ENCODE assay signal across 14 mouse cellular contexts in genomic region chr7:118401949-118402348, GRCm38 (mm10). TPM values are rescaled to one million over a fixed set of nuclear protein-coding genes. Genes with fewer than 3 reads are reported as not detected.
DNase-seq lines count a peak whose midpoint lies in the region; ATAC-seq lines count a peak whose summit lies in the region.
"Had no signal": no experiment of that assay in that cellular context is flagged by ENCODE, and none has a peak within 500 bp of the region (broad histone marks: within the 10 kb centered on the region; RNA-seq: fewer than 3 reads in every experiment).

No protein-coding gene starts in this region.

- no peak overlapping the region for H3K4me2 ChIP-seq in embryonic facial prominence, embryonic 12.5 days (replicated peaks)
- H3K4me2 ChIP-seq in hindbrain, embryonic 15.5 days, result no peak overlapping the region

- 54% methylated on average over 5 of the region's 5 CpGs for WGBS in embryonic facial prominence, embryonic 12.5 days
- 46% methylated on average over 5 of the region's 5 CpGs for WGBS in hindbrain, embryonic 15.5 days

- H3K9ac ChIP-seq in embryonic facial prominence, embryonic 12.5 days, result no peak overlapping the region
- H3K9ac ChIP-seq in hindbrain, embryonic 15.5 days, result no peak overlapping the region

- H3K27ac ChIP-seq in embryonic facial prominence, embryonic 12.5 days, result 0 out of 2 replicates have a peak overlapping the region, but pooled peaks have one; percentile 54
- H3K27ac ChIP-seq in hindbrain, embryonic 15.5 days (replicated peaks), result peak overlapping the region; percentile 13; the same call in 1 of the 2 replicates
- H3K27ac ChIP-seq: macrophage; stomach, postnatal 0 days had no signal

- no peak overlapping the region for H3K4me3 ChIP-seq in embryonic facial prominence, embryonic 12.5 days
- no peak overlapping the region for H3K4me3 ChIP-seq in hindbrain, embryonic 15.5 days
- H3K4me3 ChIP-seq: myocyte had no signal

- intact Hi-C loops in gastrocnemius, postnatal 36 days (cut with DNase I), result no loop called here

- peak; percentile 2 for DNase-seq in gastrocnemius, adult 18-20 months (ENCODE audit: low spot score)
- no peak for DNase-seq in gastrocnemius, postnatal 36 days
- DNase-seq in A20 (ENCODE audit: low read depth, low spot score), result peak; percentile 44
- no peak for DNase-seq in layer of hippocampus, adult 8-10 months (ENCODE audit: low spot score in 2 of 2)
- no peak for DNase-seq in kidney, postnatal 14 days
- no peak for DNase-seq in urinary bladder, adult 2 months (ENCODE audit: low spot score)
- DNase-seq: gastrocnemius, postnatal 25 days; spleen, adult 18-20 months had no signal

- H3K36me3 ChIP-seq in embryonic facial prominence, embryonic 12.5 days, result no peaks in the 10 kb centered on the region
- no peaks in the 10 kb centered on the region for H3K36me3 ChIP-seq in hindbrain, embryonic 15.5 days

- no peaks in the 10 kb centered on the region for H3K27me3 ChIP-seq in embryonic facial prominence, embryonic 12.5 days
- H3K27me3 ChIP-seq in hindbrain, embryonic 15.5 days, result no peaks in the 10 kb centered on the region

- peaks cover 16% of the 10 kb centered on the region for H3K4me1 ChIP-seq in embryonic facial prominence, embryonic 12.5 days
- peaks cover 9% of the 10 kb centered on the region; the same call in 1 of the 2 replicates for H3K4me1 ChIP-seq in hindbrain, embryonic 15.5 days (replicated peaks)

- no peaks in the 10 kb centered on the region for H3K9me3 ChIP-seq in embryonic facial prominence, embryonic 12.5 days
- no peaks in the 10 kb centered on the region for H3K9me3 ChIP-seq in hindbrain, embryonic 15.5 days

- no peak; the same call in 1 of the 2 replicates for ATAC-seq in embryonic facial prominence, embryonic 12.5 days (ENCODE audit: insufficient number of reproducible peaks, insufficient read depth, low FRiP score, low TSS enrichment)
- ATAC-seq in hindbrain, embryonic 15.5 days (ENCODE audit: low FRiP score, low read depth), result peak; percentile 36; the same call in 1 of the 2 replicates
- ATAC-seq: activated CD4-positive, CD25-positive, alpha-beta regulatory T cell, adult 4 months had no signal

RNA-seq across cellular contexts. Expression of gene Syt17, which starts 46.1 kb away (rescaled TPM):
- total RNA-seq in gastrocnemius, adult 18-20 months (2021), result under 1 TPM; 0.25 to 0.52 TPM
- under 1 TPM; 0.27 to 0.38 TPM for total RNA-seq in gastrocnemius, postnatal 36 days (2021)
- 2.5 and 2.8 TPM in 2 replicates for polyA plus RNA-seq in embryonic facial prominence, embryonic 12.5 days (2016; fragmentation: Nextera tagmentation; extraction: Ambion mirVana)
- polyA plus RNA-seq in hindbrain, embryonic 15.5 days (2015; fragmentation: Nextera tagmentation; extraction: Ambion mirVana), result 21.3 and 21.9 TPM in 2 replicates
- total RNA-seq in layer of hippocampus, adult 8-10 months (2022), result 10 to 100 TPM; 61.5 to 90.0 (median 76.4) TPM
- polyA plus RNA-seq in urinary bladder, adult 2 months (2012; rRNA removed), result 2.3 and 2.8 TPM in 2 replicates
- polyA plus RNA-seq: macrophage had no signal

Comparison
In these comparisons a context has a peak if more than half of its experiments do, and no peak if none do; other contexts are left out.
1. DNase-seq: peak in gastrocnemius, adult 18-20 months (single experiment) and A20 (single experiment); none in gastrocnemius, postnatal 36 days (0 of 2), layer of hippocampus, adult 8-10 months (0 of 2), kidney, postnatal 14 days (single experiment) and urinary bladder, adult 2 months (single experiment).
2. RNA of gene Syt17, which starts 46.1 kb away (total RNA-seq): 61.5 to 90.0 TPM in layer of hippocampus, adult 8-10 months; 0.25 to 0.52 TPM in gastrocnemius, adult 18-20 months and 0.27 to 0.38 TPM in gastrocnemius, postnatal 36 days; every median in the first group is over 10 times any median in the second.